Mouse (Mus musculus) liver, embryonic 14.5 days (tissue): ENCODE results near the gene Ehbp1.

Experiments
- CTCF ChIP-seq: IDR thresholded peaks from 2 replicates; pipeline ENCODE4 v1.5.1; 2016; ENCODE audit warnings: antibody characterized with exemption, low read depth, control low read depth
- EP300 ChIP-seq: IDR thresholded peaks from 2 replicates; pipeline ENCODE4 v1.6.1; 2016; ENCODE audit warnings: antibody characterized with exemption, low read depth

DNA sequence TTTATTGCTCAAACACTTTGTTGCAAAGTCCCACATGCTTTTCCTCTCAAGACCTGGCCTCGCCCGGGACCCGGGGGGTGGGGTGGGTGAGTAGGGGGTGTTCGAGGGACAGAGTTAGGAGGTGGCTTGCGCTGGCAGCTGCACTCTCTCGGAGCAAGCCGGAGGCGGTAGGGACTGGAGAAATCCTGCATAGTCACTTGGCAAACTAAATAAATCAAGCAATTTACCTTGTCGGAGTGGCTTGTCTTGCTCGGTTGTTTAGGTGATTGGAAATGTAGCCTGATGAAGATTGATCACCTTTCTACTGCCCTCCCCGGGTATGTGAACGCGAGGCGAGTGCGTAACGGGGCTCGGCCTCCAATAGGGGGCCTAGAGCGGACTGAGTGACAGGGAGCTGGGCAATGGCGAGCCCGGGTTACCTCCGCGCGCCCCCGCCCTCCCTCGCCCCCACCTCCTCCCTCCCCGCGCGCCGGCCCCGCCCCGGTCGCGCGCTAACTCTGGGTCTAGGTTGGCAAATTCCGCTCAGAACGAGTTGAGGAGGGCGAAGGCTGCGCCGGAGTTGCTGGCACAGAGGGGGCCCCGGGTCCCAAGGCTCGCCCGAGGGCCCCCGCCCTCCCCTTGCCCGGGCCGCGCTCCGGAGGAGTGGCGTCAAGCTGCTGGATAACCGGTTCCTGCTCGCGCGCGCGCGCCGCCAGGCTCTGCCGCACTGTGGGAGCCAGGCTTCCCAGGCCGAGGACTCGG, 340.6 kb downstream of the Ehbp1 start:
- TF ChIP-seq CTCF: no peak
- no peak for TF ChIP-seq EP300
